Mouse (Mus musculus) urinary bladder, postnatal 14 days (tissue): ENCODE data around the gene Mmp14.

Experiments used
- DNase-seq: peaks from one replicate; pipeline ENCODE4 v3.0.0; 2021; ENCODE audit warnings: low spot score

Mmp14 gene

DNA sequence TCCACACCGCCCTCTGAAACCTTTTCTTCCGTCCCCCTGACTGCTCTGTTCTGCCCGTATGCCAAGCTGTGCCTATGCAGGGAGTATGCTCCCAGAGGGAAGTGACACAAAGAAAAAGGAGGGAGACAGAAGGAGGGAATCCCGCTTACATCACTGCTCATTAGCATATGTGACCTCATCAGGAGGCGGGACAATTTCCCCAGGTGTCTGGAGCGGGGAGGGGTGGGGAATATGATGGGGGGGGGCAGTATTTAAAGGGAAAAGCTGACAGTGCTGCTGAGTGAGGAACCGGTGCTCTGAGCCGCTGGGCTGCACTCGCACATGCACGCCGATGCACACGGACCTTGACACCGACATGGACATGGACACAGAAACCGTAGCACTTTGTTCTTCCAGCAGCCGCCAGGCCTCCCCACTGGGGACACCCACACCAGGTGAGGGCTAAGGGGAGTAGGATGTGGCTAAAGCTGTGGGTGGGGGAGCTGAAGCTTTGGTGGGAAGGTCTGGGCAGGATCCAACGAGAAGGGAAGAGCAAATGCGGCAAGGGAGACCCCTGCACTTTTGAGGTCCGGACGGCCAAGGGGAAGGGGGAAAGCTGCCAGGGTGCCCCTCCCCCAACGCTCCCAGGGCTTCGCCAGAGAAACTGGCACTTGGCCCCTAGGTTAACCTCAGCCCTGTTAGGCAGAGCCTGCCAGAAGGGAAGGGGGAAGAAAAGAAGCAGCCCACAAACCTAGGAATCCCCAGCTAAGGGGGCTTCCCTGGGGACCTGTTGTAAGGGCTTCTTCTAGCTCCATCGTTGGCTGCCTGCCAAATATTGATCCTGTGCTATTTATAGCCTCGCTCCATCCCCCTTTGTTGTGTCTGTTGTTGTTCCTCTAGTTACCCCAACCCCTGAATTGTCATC is 44.8 kb downstream of the Mmp14 start, which contains the start of gene Rem2:
Gene Rem2, plus strand, starts transcription at position 160 of the 904 bp plus-strand sequence.
- DNase-seq = peak; percentile 52

- no peak for DNase-seq
Measured at GRCm38 (mm10) chr14:54477172-54477909, 45.9 kb downstream of the Mmp14 start.

DNA sequence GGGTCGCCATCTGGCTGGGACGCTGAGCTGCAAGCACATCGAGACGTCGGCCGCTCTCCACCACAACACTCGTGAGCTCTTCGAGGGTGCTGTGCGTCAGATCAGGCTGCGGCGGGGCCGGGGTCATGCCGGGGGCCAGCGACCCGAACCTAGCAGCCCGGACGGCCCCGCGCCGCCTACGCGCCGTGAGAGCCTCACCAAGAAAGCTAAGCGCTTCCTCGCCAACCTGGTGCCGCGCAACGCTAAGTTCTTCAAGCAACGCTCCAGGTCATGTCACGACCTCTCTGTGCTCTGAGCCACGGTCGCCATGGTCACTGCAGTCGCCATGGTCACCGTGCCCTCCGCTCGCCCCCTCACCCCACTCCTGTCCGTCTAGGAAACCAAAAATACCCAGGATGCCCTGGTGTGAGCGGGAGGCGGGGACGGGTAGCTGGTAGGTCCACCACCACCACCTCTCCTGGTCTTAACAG is 48.1 kb downstream of the Mmp14 start:
- DNase-seq = peak; percentile 33

DNA sequence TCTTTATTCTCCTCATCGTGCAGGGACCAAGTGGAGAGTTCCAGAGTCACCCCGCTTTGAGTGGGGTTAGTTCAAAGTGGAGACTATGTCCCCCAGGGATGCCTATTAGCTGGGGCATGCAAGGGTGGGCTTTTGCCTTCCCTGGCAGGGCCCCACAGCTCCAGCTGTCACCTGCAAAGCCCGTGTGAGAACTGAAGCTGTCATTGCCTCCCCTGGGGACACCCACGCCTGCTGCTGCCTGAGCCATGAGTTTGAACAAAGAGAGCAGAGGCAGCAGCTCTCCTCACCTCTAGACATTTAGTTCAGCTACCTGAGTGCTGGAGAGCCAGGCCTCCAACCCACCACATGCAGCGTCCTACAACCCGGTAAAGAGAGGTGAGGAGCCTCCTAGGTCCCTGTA is 49.3 kb downstream of the Mmp14 start:
- no peak for DNase-seq

DNA sequence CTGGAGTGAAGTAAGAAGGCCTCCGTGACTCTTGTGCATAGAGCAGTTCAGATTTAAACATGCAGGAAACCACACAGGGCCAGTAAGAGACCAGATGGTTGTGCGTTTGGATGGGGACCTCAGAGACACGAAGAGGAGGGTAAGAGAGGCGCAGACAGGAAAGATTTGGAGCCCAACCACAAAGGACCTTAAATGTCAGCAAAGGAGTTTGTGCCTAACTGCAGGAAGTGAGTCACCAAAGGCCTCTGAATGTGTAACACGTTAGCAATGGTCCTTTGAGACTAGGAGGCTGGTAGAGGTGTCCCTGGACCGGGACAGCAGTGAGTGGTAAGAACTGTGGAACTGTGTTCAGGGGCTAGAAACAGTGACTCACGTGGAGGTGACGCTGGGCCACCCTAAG is 50.0 kb downstream of the Mmp14 start:
- DNase-seq = no peak

DNA sequence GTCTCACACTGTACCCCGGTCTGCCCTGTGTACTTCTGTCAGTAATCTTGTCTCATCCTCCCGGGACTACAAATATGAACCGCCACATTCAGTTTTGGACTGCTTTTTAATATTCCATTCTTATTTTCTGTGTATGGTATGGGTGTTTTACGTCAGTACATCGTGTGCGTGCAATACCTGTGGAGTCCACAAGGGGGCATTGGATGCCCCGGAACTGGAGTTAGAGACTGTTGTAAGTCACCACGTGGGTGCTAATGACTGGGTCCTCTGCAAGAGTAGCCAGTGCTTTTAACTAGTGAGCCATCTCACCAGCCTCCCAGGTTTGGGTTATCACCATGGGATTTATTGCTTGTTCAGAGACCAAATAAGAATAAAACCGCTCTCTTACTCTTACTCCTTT is 51.1 kb downstream of the Mmp14 start:
- DNase-seq = peak; percentile 31

GRCm38 (mm10) chr14:54485899-54486298 is 54.5 kb downstream of the Mmp14 start:
- DNase-seq = no peak

DNA sequence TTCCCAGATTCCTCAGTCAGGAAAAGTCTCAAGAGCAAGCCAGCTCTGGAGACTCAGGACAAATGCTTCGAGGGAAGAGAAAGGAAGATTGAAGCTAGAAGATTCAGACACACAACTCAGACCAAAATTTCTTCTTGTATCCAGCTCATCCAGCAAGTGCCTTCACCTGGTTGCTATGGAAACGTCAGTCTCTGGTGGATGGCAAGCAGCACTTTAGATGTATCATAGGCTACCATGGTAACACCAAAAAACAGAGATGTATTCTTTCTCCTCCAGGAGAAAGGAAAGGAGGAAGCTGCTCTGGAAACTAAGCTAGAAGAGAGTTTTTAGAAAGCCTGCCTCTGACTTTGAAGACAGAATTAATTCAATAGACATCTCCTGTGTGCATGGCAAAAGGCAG is 56.3 kb downstream of the Mmp14 start:
- no peak for DNase-seq

- DNase-seq = no peak
Measured at GRCm38 (mm10) chr14:54488350-54488749, 56.9 kb downstream of the Mmp14 start.

DNA sequence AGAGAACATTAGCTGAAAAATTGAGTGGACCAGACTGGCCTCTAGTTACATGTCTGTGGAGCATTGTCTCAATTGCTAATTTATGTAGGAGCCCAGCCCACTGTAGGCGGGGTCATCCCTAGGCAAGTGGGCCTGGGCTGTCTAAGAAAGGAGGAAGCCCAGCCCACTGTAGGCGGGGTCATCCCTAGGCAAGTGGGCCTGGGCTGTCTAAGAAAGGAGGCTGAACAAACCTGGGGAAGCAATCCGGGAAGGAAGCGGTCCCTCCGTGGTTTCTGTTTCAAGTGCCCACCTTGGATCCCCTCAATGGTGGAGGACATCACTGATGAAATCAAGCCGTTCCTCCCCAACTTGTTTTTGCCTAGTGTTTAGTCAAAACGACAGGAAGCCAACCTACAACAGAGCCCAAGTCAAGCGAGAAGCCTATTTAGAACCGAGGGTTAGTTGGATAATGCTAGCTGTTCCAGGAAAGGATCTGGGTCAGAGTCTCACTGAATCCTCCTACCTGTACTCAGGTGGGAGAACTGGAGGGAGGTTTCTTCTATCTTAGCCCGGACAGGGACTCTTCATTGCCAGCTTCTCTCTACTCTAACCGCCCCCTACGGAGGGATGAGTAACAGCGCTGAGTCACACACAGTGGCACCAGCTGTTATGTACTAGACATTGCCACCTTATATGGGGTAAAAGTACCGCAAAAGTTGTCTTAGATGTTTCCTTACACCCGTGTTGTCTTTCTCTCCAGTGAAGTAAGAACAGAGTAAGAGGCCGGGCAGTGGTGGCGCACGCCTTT is 61.1 kb downstream of the Mmp14 start:
- no peak for DNase-seq

DNA sequence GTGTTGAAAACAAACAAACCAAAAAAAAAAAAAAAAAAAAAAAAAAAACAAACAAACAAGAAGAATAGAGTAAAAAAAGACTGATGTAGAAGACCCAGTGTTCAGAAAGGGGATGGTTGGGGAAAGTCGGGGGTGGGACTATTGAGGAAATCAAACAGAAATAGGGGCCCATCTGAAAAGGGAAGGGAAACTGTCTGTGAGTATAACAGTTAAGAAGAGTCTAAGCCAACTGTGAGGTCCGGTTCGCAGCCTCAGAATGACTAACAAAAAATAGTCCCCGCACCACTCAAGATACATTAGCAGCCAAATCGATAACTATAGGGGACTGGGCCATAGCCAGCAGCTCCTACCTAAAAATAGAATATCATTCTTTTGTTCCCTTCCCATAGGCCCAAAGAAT is 61.8 kb downstream of the Mmp14 start:
- no peak for DNase-seq

- peak; percentile 64 for DNase-seq
Measured at GRCm38 (mm10) chr14:54494234-54494633, 62.8 kb downstream of the Mmp14 start.
